Mouse (Mus musculus): ENCODE results near the gene Slc7a8.
"Not testable (repeated sequence)": the region's sequence is repeated elsewhere in the genome, so short reads cannot be mapped to it uniquely, and the experiment has no call there.

DNA sequence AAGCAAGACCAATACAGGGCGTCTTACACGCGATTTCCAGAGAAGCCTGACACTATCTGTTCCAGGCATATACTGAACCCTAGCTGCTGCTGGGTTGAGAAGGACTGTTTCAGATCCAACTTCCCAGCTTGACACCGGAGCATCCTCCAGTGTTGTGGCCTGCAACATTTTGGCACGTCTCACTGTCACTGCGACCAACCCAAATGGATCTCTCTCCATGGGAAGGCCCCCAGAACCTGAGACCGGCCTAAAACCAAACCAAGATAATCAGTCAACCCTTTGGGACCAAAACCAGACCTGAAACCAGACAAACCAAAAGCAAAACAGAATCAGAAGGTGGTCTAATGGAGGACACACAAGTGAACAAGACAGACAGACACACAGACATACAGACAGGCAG, 14.8 kb downstream of the Slc7a8 start:
- not testable (repeated sequence) for TF ChIP-seq EP300, CTCF (IDR thresholded peaks at IDR 0.05; ENCODE audit: low read depth)

Measured in liver, postnatal 0 days (tissue).